Mouse (Mus musculus) stomach, postnatal 0 days (tissue): ENCODE results near the gene 1810062G17Rik. TPM values are rescaled to one million over a fixed set of nuclear protein-coding genes. Genes with fewer than 3 reads are reported as not detected.

Source experiments
- ATAC-seq: fragments of 200-750 bp; cut with Nextera tagmentation; 2 replicates; pipeline ENCODE4 v1.8.0; 2017; ENCODE audit not compliant: low FRiP score, low TSS enrichment
- DNase-seq: peaks from one replicate; pipeline ENCODE4 v3.0.0-alpha.2; 2016; ENCODE audit warnings: low spot score
- H3K27ac ChIP-seq: fragments of 300-500 bp; sonication (generic); replicated peaks from 2 replicates; pipeline ENCODE4 v1.5.1; 2014; ENCODE audit warnings: mild to moderate bottlenecking, control low read depth
- H3K27me3 ChIP-seq: fragments of 300-500 bp; sonication (generic); 2 replicates; pipeline ENCODE4 v1.6.1; 2014; ENCODE audit warnings: low read length; ENCODE audit not compliant: control insufficient read depth, insufficient read depth
- H3K36me3 ChIP-seq: fragments of 300-500 bp; sonication (generic); 2 replicates; pipeline ENCODE4 v1.6.1; 2014; ENCODE audit warnings: low read length, mixed read lengths; ENCODE audit not compliant: control insufficient read depth, insufficient read depth
- H3K4me1 ChIP-seq: fragments of 300-500 bp; sonication (generic); replicated peaks from 2 replicates; pipeline ENCODE4 v1.6.1; 2014; ENCODE audit warnings: antibody characterized with exemption; ENCODE audit not compliant: control insufficient read depth, insufficient read depth
- H3K4me2 ChIP-seq: fragments of 300-500 bp; sonication (generic); replicated peaks from 2 replicates; pipeline ENCODE4 v1.6.1; 2014; ENCODE audit warnings: low read depth, mild to moderate bottlenecking, control low read depth, moderate library complexity
- H3K4me3 ChIP-seq: fragments of 300-500 bp; sonication (generic); 2 replicates; pipeline ENCODE4 v1.5.1; 2014; ENCODE audit warnings: low read depth, low read length, control low read depth
- H3K9ac ChIP-seq: fragments of 300-500 bp; sonication (generic); 2 replicates; pipeline ENCODE4 v1.6.1; 2014; ENCODE audit warnings: mild to moderate bottlenecking, low read length, control low read depth, mixed read lengths
- H3K9me3 ChIP-seq: fragments of 300-500 bp; sonication (generic); 2 replicates; pipeline ENCODE4 v1.6.1; 2016; ENCODE audit warnings: low read length; ENCODE audit not compliant: control insufficient read depth
- CTCF ChIP-seq: IDR thresholded peaks from 2 replicates; pipeline ENCODE4 v1.5.1; 2016; ENCODE audit warnings: antibody characterized with exemption, low read depth, mild to moderate bottlenecking, moderate library complexity
- EP300 ChIP-seq: optimal IDR thresholded peaks from 2 replicates; pipeline ENCODE3; 2016; ENCODE audit warnings: antibody characterized with exemption
- WGBS: fragments of 180-500 bp; shearing (Covaris S2); extraction: QIAGEN DNeasy Blood & Tissue Kit; methylation state at CpG from one replicate; pipeline ENCODE4 v1.1.7; 2014; 5-methylcytosine and 5-hydroxymethylcytosine counted together
- polyA plus RNA-seq: library from polyadenylated mRNA; unstranded; fragments of >200 nt; fragmentation: Nextera tagmentation; extraction: Ambion mirVana; gene quantifications from 2 replicates; pipeline ENCODE4 v1.2.1, GENCODE M21; 2015

Gene 1810062G17Rik
- polyA plus RNA-seq, 1 experiment from 2014 or later, result 4.0 TPM

- H3K27ac ChIP-seq, result no peak overlapping the region
- no peak for ATAC-seq
- no peaks in the 10 kb centered on the region for H3K27me3 ChIP-seq
- H3K9me3 ChIP-seq, result no peaks in the 10 kb centered on the region
- no peak for TF ChIP-seq CTCF
- TF ChIP-seq EP300, result no peak
- DNase-seq, result no peak
- H3K4me3 ChIP-seq, result no peak overlapping the region
- 54% methylated on average over 4 of the region's 4 CpGs for WGBS
- no peak overlapping the region for H3K4me2 ChIP-seq
- H3K4me1 ChIP-seq, result peaks cover 8% of the 10 kb centered on the region; the same call in 1 of the 2 replicates
- no peaks in the 10 kb centered on the region for H3K36me3 ChIP-seq
- H3K9ac ChIP-seq, result no peak overlapping the region
These were observed 3.9 kb upstream of the 1810062G17Rik start for GRCm38 (mm10) chr3:36471856-36472255.

- WGBS, result 92% methylated on average over 5 of the region's 5 CpGs
- no peak overlapping the region for H3K4me3 ChIP-seq
- no peak for ATAC-seq
These were observed 2.5 kb upstream of the 1810062G17Rik start for GRCm38 (mm10) chr3:36473222-36473621.

GRCm38 (mm10) chr3:36474421-36474820 lies 1.3 kb upstream of the 1810062G17Rik start:
- no peak for ATAC-seq
- TF ChIP-seq EP300 (no peak), CTCF (no peak)
- H3K9me3 ChIP-seq, result no peaks in the 10 kb centered on the region
- H3K36me3 ChIP-seq, result no peaks in the 10 kb centered on the region
- peak overlapping the region; percentile 86 for H3K4me2 ChIP-seq
- H3K4me1 ChIP-seq, result peaks cover 9% of the 10 kb centered on the region; the same call in 1 of the 2 replicates
- H3K9ac ChIP-seq, result peak overlapping the region; percentile 86; the same call in 1 of the 2 replicates
- H3K27ac ChIP-seq, result peak overlapping the region; percentile 97; the same call in 1 of the 2 replicates
- no peaks in the 10 kb centered on the region for H3K27me3 ChIP-seq
- H3K4me3 ChIP-seq, result peak overlapping the region; percentile 86
- DNase-seq, result no peak
- WGBS, result 63% methylated on average over 5 of the region's 5 CpGs

More at GRCm38 (mm10) chr3:36473222-36473621, 2.5 kb upstream of the 1810062G17Rik start:
- Histone ChIP-seq H3K4me1 (peaks cover 9% of the 10 kb centered on the region; the same call in 1 of the 2 replicates), H3K9me3 (no peaks in the 10 kb centered on the region), H3K27me3 (no peaks in the 10 kb centered on the region), H3K36me3 (no peaks in the 10 kb centered on the region), H3K27ac (no peak overlapping the region), H3K9ac (no peak overlapping the region), H3K4me2 (no peak overlapping the region)
- no peak for DNase-seq
- TF ChIP-seq CTCF (no peak), EP300 (no peak)

GRCm38 (mm10) chr3:36474938-36475483 lies 726 bp upstream of the 1810062G17Rik start:
- H3K27ac ChIP-seq, result peak overlapping the region; percentile 97
- H3K4me1 ChIP-seq, result peaks cover 9% of the 10 kb centered on the region; the same call in 1 of the 2 replicates
- peak overlapping the region; percentile 86 for H3K9ac ChIP-seq
- peak overlapping the region; percentile 86 for H3K4me2 ChIP-seq
- no peaks in the 10 kb centered on the region for H3K27me3 ChIP-seq
- ATAC-seq (peak; percentile 23), DNase-seq (no peak)
- H3K9me3 ChIP-seq, result no peaks in the 10 kb centered on the region
- H3K4me3 ChIP-seq, result peak overlapping the region; percentile 86
- no peak for TF ChIP-seq EP300
- TF ChIP-seq CTCF, result no peak
- no peaks in the 10 kb centered on the region for H3K36me3 ChIP-seq
- under 1% methylated on average over 24 of the region's 24 CpGs for WGBS

- H3K4me2 ChIP-seq, result peak overlapping the region; percentile 86
- peaks cover 9% of the 10 kb centered on the region; the same call in 1 of the 2 replicates for H3K4me1 ChIP-seq
- DNase-seq, result no peak
- no peaks in the 10 kb centered on the region for H3K36me3 ChIP-seq
- TF ChIP-seq EP300 (no peak), CTCF (no peak)
- peak overlapping the region; percentile 77 for H3K9ac ChIP-seq
- no peaks in the 10 kb centered on the region for H3K9me3 ChIP-seq
- no peak for ATAC-seq
- peak overlapping the region; percentile 84 for H3K27ac ChIP-seq
- no peaks in the 10 kb centered on the region for H3K27me3 ChIP-seq
- H3K4me3 ChIP-seq, result peak overlapping the region; percentile 86
- WGBS, result 19% methylated on average over 20 of the region's 20 CpGs
These were observed 771 bp downstream of the 1810062G17Rik start for GRCm38 (mm10) chr3:36476261-36477155.
